Mouse (Mus musculus) urinary bladder, postnatal 14 days (tissue): Measurements from ENCODE around the gene Myh9.

Experiments
- DNase-seq: peaks from one replicate; pipeline ENCODE4 v3.0.0; 2021; ENCODE audit warnings: low spot score

Myh9 gene

DNA sequence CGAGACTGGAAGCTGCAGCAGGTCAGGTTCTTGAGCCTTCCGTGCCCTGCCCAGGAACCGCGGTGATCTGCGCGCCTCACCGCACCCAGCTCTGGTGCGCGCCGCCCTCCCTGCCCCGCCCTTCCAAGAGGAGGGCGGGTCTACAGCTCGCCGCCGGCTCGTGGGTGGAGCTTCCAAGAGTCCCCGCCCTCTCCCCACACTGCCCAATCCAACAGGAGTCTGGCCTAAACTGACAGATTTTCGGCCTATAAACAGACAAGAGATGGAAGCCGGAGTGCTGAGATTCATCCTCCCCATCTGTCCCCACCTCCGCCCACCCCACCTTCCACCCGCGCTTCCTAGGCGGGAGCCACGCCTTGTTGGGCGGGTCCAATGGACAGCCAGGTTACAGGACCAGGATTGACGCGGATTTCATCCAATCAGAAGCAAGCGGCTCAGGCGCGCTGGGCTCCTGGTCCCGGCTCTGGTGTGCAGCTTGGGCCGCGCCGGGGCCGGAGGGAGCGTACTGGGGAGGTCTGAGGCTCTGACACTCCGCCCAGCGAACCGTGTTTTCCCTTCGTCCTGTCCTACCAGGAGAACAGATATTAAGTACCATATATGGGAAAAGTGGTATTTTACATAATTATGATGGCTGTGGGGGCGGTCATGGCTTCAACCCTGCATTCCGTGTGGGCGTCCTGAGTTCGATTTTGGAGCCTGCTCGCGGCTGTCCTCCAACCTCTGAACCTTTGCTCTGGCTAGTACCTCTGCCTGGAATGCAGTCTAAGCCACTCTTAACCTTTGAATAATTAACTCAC lies at the start of gene Myh9:
Myh9 (minus strand) TSS at position 129 of the 797 bp plus-strand sequence.
- peak; percentile 100 for DNase-seq

DNA sequence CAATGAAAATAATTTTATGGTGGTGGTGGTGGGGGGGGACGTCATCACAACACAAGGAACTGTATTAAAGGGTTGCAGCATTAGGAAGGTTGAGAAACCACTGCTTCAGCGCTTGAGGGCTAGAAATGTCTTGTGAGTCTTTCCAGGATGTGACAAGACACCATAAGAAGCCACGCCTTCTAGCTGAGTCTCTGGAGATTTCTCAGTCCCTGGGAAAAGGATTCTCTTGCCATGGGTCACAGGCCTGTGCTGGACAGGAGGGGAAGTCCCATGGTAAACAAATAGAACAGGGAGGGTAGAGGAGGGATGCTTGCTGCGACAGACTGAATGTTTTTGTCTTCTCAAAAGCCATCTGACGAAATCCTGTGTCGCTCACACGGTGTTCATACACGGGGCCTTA lies 49.8 kb upstream of the Myh9 start:
- no peak for DNase-seq

DNA sequence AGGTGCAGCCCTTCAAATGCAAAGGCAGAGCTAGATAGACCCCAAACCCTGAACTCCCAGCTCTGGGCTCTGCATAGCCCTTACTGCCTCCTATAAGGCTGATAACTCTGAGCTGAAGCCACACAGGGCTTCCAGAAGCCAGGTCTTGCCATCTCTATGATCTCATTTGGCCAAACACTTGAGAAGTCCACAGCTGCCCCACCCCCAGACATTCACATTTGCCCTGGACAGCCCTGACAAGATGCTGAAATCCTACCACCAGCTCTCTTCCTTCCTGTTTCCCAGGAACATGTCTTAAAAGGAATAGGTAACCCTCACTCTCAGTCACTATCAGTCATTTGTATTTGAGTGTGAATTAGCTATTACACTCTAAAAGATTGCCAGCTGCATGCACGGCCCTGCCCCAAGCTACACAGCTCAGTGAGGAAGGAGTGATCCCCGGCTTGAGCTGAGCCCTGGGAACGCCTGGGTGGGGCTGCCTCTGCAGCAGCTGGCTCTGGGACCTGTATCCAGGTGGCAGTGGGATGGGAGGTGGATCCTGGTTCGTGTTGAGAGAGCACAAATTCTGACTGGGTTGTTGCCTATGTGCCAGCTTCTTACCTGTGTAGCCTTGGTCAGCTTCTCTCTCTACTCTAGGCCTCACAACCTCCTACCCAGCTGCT lies 47.9 kb upstream of the Myh9 start:
- DNase-seq = no peak

DNA sequence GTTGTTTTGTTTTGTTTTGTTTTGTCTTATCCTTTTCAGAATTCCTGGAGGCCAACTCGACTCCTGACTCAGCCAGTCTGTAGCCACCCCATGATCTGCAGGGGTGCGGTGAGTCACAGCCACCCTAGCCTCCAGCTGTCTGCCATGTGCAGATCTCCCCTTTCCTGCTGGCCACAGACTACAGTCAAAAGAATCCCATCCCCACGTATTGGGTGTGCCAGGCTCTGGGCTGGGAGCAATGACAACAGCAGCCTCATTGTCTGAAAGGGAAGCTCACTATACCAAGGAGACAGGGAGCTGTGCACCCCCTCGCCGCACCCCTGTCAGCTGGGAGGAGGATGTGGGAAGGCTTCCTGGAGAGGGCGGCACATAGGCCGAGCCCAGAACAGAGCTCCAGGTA lies 46.3 kb upstream of the Myh9 start:
- no peak for DNase-seq

DNA sequence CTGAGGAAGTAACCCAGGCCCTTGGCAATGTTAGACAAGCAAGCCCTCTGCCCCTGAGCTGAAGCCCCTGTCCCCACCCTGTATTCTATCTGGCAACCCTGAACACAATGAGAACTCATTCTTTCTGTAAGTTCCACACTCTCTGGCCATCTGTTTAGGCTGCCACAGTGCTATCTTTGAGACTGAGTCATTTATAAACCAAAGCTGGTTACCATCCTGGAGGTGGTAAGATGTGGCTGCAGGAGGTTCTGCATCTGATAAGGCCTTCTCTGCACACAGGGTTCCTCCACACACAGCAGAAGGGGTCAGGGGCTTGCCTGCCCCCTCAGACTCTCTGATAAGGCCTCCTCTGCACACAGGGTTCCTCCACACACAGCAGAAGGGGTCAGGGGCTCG lies 45.1 kb upstream of the Myh9 start:
- no peak for DNase-seq

DNA sequence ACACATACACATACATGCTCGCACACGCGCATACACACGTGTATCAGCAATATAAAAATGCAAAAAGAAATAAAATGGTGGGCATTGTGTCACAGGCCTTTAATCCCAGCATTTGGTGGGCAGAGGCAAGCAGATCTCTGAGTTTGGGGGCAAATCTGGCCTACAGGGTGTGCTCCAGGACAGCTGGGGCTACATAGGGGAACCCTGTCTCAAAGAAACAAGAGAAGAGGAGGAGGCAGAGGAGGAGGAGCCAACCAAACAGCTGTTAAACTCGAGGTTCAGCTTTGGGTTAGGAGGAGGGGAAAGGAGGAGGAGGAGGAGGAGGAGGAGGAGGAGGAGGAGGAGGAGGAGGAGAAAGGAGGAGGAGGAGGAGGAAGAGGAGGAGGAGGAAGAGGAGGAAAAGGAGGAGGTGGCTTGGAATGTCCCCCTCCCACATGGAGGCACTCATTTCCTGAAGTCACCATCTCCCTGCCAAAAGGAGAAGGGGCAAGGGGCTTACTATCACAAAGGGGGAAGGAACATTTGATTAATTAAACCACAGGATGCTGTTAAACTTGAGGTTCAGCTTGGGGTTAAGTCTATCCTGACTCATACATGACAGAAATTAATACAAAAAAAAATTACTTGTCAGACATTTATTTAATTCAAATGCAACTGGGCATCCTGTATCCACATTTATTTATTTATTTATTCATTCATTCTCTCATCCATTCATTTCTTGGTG lies 44.6 kb upstream of the Myh9 start:
- no peak for DNase-seq

DNA sequence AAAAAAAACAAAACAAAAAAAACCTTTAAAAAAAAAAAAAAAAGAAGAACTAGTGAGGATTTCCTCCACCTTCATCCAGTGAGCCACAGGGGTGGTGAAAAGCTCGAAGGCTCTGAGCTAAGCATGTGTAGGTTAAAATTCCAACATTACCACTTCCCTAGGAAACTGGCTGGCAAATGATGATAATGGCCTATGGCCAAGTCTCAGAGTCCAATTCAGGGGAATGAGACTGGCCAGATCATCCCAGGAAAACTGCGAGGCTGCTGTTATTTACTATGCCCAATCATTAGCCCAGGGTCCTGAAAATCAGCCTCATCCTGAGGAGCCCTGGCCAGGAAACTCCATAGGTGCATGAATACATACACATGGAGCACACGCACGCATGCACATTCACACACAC lies 44.0 kb upstream of the Myh9 start:
- DNase-seq = no peak

DNA sequence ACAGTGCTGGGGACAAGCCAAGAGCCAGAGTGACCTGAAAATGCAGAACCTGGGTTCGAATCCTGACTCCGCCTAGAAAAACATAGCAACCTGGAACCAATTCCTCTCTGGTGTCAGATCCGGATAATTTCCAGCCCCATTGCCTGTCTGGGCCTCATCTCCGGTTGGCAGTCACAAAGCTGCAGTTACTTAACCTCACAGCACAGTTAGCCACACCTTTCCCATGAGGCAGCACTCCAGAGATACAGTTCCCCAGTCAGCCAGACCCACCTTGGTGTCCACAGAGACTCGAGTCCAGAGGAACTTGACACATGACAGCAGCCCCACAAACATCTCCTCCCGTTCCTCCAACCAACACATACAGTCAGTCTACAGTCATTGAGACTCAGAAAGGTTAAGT lies 43.2 kb upstream of the Myh9 start:
- no peak for DNase-seq

DNA sequence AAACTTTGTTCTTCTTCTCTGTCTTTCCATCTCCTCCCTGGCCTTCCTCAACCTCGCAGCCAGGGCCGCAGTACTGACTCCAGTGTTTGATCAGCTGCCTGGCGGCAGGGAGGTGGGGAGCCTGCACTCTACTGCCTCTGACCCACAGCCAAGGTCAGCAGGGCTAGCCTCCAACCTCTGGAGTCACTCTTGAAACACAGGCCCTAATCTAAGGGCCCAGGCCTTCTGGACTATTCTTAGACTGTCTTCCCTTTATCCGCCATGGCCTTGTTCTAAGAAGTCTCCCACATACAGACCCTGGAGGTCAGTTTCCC lies 41.7 kb upstream of the Myh9 start:
- DNase-seq = no peak

DNA sequence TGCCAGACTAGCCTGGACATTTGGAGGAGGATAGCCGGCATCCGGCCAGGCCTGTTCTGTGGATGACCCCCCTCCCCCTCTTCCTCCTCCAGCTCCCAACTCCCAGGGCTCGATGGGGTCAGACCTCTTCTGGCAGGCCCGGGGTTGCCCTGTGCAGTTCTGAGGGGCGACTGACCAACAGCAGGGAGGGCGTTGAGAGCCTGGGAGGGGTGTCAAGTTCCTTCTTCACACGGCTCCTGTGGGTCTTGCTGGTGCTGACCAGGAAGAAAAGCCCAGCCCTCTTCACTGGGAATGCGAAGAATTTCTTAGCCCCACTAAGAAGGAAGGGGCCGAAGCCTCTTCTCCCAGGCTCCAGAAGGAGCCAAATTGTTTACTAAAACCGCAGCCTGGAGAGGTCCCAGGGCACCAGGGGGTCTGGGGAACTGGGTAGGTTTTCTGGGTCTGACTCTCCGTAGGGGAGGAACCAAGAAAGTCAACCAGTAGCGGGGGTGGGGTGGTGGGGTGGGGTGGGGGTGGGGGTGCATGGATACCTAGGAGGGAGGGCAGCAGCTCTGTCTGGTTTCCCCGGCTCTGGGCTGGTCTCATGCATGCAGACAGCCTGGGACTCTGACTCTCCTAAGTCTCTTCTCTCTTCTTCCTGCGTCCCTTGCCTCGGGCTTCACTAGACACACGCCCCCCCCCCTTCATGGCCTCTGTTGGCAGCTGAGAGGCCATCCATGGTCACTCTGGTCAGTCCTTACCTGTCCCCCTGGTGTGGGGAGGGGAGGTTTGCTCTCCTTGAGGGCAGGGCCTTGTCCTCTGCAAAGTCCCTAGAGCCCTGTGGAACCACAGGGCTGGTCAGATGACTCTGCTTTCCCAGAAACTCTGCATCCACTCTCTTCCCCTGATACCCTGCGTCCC lies 41.1 kb upstream of the Myh9 start:
- peak; percentile 60 for DNase-seq

DNA sequence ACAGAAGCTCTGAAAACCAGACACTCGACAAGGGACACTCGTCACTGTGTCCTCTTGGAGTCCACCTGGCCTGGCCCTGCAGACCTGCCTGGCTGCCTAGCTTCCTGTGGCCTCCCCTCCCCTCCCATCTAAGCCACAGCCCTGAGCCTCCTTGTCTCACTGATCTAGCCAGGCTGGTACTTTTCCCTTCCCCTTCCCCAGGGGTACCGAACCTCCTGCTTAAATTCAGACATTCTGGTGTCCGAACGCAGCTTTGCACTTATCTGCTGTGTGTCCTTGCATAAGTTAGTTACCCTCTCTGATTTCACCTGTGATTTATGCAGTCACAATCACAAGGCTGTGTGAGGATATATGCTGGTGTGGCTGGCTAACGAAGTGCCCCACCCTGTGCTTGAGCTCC lies 40.3 kb upstream of the Myh9 start:
- DNase-seq = no peak

DNA sequence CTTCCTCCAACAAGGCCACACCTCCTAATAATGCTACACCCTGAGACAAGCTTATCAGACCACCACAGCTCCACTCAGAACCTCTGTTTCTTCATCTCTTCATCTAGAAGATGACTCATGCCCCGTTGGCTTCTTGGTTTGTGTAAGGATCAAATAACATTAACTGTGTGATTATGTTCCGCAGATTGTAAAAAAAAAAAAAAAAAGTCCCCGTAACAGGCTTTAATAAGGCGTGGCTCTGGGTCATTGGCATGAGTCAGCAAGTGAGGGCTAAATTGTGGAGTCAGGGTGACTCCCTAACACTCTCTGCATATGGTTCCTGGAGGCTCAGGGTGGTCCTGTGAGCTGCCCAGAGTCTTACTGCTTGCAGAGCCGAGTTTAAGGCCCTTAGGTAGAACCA lies 39.7 kb upstream of the Myh9 start:
- DNase-seq = peak; percentile 55

DNA sequence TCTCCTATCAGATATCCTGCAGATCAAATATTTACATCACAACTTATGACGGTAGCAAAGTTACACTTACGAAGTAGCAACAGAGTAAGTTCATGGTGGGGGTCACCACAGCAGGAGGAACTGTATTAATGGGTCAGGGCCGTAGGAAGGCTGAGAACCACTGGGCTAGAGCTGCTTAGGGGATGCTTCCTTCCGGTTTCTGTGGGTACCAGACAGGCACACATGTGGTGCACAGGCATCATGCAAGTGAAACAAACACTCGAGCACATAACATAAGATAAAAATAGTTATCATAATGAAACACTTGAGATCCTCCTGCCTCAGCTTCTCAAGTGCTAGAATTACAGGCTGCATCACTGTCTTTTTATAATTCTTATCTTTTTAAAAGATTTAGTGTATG lies 38.8 kb upstream of the Myh9 start:
- no peak for DNase-seq

DNA sequence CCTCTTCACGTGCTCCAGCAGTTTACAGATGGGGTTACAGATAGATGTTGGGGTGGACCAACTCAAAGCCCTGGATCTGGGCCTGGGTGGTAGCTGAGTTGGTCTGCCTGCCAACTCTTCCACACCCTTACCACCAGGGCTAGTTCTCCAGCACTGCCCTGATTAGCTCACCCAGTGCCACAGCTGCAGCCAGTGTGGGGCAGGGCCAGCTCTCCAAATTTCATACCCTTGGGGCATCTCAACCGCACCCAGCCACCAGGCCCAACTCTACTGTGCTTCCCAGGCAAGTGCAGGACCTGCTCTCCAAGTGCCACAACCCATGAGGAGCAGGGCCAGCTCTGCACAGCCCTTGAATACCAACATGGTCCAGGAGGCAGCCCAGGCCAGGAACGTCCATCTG lies 37.8 kb upstream of the Myh9 start:
- no peak for DNase-seq

DNA sequence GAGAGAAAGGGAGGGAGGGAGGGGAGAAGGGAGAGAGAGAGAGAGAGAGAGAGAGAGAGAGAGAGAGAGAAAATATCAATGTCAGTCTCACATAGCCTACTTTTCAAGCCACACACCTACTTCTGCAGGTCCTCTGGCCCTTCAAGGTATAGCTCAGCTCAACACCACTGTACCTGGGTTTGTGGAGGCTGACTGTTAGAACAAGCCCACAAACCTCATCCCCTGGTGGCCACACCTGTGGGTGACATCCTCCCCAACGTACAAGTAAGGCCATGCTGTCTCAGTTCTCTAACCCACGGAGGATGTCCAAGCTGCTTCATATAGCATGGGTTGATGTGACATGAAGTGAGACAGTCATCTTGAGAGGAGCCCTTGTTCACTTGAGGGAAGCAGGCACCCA lies 35.2 kb upstream of the Myh9 start:
- DNase-seq = no peak

DNA sequence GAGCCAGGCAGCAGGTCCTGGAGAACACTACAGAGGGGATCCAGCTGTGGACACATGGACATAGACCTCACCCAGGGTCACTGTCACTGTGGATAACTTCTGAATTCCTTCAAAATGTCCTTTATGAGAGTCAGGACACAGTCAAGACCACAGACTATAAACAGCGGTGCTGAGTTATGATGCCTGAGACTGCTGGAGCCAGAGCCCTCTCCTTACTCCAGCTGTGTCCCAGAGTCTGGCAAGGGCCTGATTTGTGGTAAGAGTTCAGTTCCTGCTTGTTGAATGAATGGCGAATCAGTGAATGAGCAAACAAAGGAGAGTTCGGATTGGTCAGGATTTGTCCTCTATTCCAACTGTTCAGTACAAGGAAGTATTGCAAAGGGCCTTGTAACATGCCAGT lies 34.7 kb upstream of the Myh9 start:
- no peak for DNase-seq

DNA sequence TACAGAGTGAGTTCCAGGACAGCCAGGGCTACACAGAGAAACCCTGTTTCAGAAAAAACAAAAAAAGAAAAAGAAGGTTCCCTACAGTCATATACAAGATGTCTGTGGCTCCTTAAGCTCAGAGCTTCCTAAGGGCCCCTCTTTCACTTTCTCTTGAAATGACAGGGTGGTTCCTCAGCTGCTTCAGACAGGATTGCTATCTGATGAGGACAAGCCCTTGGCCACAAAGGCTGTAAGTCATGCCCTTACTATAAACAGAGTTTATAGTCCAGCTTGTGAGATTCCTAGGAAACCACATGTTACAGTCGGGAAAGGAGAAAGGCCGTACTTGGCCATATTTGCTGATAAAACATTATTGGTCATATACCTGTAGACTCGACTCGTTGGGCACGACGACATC lies 34.0 kb upstream of the Myh9 start:
- no peak for DNase-seq

DNA sequence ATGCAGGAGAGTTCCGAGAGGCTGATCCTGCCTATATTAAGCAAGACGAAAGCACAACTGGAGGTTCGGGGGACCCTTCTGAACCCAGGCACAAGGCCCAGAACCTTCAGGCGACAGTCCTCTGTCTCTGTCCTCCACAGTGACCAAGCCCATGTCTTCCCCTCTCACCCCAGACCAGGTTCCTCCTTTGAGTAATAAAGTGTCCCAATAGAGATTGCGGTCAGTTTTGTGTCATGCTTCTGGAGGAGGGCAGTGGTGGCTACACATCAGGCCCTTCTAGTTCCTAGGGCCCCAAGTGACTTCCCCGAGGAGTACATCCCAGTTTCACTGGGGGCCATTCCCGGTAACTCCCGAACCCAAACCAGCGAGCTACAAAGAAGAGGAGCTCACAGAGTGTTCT lies 32.8 kb upstream of the Myh9 start:
- DNase-seq = no peak

DNA sequence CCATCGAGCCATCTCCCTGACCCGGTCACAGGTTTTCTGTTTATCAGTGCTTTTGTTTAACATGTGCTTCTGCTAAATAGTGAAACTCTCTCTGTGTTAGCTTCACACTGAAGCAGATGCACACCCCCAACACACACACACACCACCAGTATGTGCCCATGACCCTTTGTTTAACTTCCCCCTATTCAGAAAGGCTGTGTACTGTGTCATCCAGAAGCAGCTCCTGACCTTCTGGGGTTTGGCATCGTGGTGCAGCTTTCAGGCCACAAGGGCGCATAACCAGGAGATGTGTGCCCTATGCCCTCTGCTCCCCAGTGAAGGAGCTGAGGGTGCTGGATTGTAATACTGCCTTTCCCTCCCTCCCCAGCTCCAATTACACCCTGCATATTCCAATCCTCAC lies 32.3 kb upstream of the Myh9 start:
- no peak for DNase-seq

DNA sequence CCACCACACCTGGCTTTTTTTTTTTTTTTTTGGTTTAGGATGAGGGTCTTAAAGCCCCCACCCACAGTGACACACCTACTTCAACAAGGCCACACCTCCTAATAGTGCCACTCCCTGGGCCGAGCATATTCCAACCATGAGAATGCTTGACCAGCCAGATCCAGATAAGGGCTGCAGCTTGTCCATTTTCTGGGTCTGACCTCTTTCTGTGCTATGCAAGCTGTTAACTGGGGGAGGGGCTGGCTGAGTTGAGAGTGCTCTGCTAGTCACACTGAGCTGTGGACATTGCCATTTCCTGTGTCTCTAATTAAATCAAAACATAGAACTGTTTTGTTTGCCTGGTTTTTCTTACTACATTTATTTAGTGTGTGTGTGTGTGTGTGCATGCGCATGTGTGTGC lies 31.6 kb upstream of the Myh9 start:
- peak; percentile 20 for DNase-seq

DNA sequence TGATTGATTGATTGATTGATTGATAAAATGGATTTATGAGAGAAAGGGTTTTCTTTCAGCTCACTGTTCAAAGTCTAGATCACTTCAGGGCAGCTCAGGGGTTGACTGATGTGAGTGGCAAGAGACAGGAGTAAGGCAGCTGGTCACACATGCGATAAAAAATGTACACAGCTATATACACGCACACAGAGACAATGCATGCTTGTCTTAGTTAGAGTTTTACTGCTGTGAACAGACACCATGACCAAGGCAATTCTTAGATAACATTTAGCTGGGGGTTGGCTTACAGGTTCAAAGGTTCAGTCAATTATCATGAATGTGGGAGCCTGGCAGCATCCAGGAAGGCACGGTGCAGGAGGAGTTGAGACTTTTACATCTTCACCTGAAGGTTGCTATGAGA lies 31.0 kb upstream of the Myh9 start:
- DNase-seq = no peak

DNA sequence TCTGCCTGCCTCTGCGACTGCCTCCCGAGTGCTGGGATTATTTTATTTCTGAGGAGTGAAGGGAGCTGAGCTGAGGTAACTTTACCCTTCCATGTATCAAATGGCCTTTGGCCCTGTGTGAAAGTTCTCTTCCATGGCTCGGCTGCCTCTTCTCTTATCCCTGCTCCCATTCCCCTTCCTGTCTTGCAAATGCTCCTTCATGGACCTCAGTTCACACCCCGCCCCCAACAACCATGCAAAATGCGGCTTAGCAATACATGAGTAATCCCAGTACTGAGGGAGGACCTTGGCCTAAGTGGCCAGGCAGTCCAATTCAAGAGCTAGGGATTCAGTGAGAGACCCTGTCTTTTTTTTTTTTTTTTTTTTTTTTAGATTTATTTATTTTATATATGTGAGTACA lies 26.4 kb upstream of the Myh9 start:
- DNase-seq = no peak
